Comparison of ENCODE assay signal across 15 mouse cellular contexts in genomic region chr12:54509903-54510302, GRCm38 (mm10).
DNase-seq lines count a peak whose midpoint lies in the region; ATAC-seq and TF ChIP-seq lines count a peak whose summit lies in the region.
"Had no signal": no experiment of that assay in that cellular context is flagged by ENCODE, and none has a peak within 500 bp of the region (broad histone marks: within the 10 kb centered on the region; RNA-seq: fewer than 3 reads in every experiment).

No protein-coding gene starts in this region.

- no peaks in the 10 kb centered on the region for H3K9me3 ChIP-seq in heart, postnatal 0 days (replicated peaks; ENCODE audit: control insufficient read depth, low read length)
- no peaks in the 10 kb centered on the region for H3K9me3 ChIP-seq in heart, embryonic 11.5 days (replicated peaks; ENCODE audit: control insufficient read depth, low read length)
- H3K9me3 ChIP-seq in lung, postnatal 0 days (ENCODE audit: low read length), result no peaks in the 10 kb centered on the region
- no peaks in the 10 kb centered on the region for H3K9me3 ChIP-seq in stomach, embryonic 14.5 days (ENCODE audit: control insufficient read depth, low read depth, low read length)
- H3K9me3 ChIP-seq: embryonic facial prominence, embryonic 15.5 days; hindbrain, embryonic 15.5 days; liver, embryonic 12.5 days; midbrain, embryonic 10.5 days; neural tube, embryonic 12.5 days had no signal

- no peak for TF ChIP-seq EP300 in heart, postnatal 0 days (IDR thresholded peaks at IDR 0.05; ENCODE audit: low read depth)
- TF ChIP-seq EP300 in lung, postnatal 0 days (IDR thresholded peaks at IDR 0.05), result peak; percentile 57; the same call in 1 of the 2 replicates

- no peaks in the 10 kb centered on the region for H3K36me3 ChIP-seq in heart, postnatal 0 days (replicated peaks; ENCODE audit: control insufficient read depth, insufficient read depth, low read length)
- no peaks in the 10 kb centered on the region for H3K36me3 ChIP-seq in heart, embryonic 11.5 days (ENCODE audit: control insufficient read depth, insufficient read depth, low read length)
- H3K36me3 ChIP-seq in lung, postnatal 0 days (ENCODE audit: insufficient read depth, low read length), result no peaks in the 10 kb centered on the region
- H3K36me3 ChIP-seq in stomach, embryonic 14.5 days (ENCODE audit: control insufficient read depth, insufficient read depth, low read length), result no peaks in the 10 kb centered on the region
- H3K36me3 ChIP-seq: embryonic facial prominence, embryonic 15.5 days; hindbrain, embryonic 15.5 days; liver, embryonic 12.5 days; midbrain, embryonic 10.5 days; neural tube, embryonic 12.5 days had no signal

- H3K4me2 ChIP-seq in heart, postnatal 0 days (ENCODE audit: low read depth, low read length), result no peak overlapping the region
- H3K4me2 ChIP-seq in heart, embryonic 11.5 days, result no peak overlapping the region
- H3K4me2 ChIP-seq in lung, postnatal 0 days (replicated peaks; ENCODE audit: low read depth, low read length), result no peak overlapping the region
- no peak overlapping the region for H3K4me2 ChIP-seq in stomach, embryonic 14.5 days (replicated peaks; ENCODE audit: low read depth, low read length)
- H3K4me2 ChIP-seq: embryonic facial prominence, embryonic 15.5 days; hindbrain, embryonic 15.5 days; liver, embryonic 12.5 days; neural tube, embryonic 12.5 days had no signal

- no peaks in the 10 kb centered on the region for H3K27me3 ChIP-seq in heart, postnatal 0 days (ENCODE audit: control insufficient read depth, insufficient read depth, low read length)
- H3K27me3 ChIP-seq in heart, embryonic 11.5 days (ENCODE audit: control insufficient read depth, insufficient read depth, low read length), result no peaks in the 10 kb centered on the region
- H3K27me3 ChIP-seq in lung, postnatal 0 days (replicated peaks; ENCODE audit: insufficient read depth, low read length), result no peaks in the 10 kb centered on the region
- H3K27me3 ChIP-seq in stomach, embryonic 14.5 days (ENCODE audit: control insufficient read depth, insufficient read depth, low read length), result no peaks in the 10 kb centered on the region
- H3K27me3 ChIP-seq: embryonic facial prominence, embryonic 15.5 days; hindbrain, embryonic 15.5 days; liver, embryonic 12.5 days; neural tube, embryonic 12.5 days; Patski had no signal

- peak; percentile 24; the same call in 1 of the 2 replicates for ATAC-seq in heart, postnatal 0 days (ENCODE audit: insufficient read depth, low read depth)
- no peak for ATAC-seq in heart, embryonic 11.5 days (replicated peaks; ENCODE audit: insufficient number of reproducible peaks, low FRiP score, low TSS enrichment)
- peak; percentile 80 for ATAC-seq in lung, postnatal 0 days
- peak; percentile 71 for ATAC-seq in common myeloid progenitor, adult 5-6 weeks (replicated peaks; ENCODE audit: low read depth, poor library complexity, severe bottlenecking)
- ATAC-seq in stomach, embryonic 14.5 days (ENCODE audit: insufficient number of reproducible peaks, insufficient read depth, low FRiP score, low read depth), result no peak
- no peak for ATAC-seq in erythroblast, adult 5-6 weeks (replicated peaks; ENCODE audit: low FRiP score, poor library complexity, severe bottlenecking)
- ATAC-seq: liver, embryonic 12.5 days; Patski had no signal

- 0 out of 2 replicates have a peak, but pooled peaks cover 3% of the 10 kb centered on the region for H3K4me1 ChIP-seq in heart, postnatal 0 days (ENCODE audit: control insufficient read depth, insufficient read depth)
- H3K4me1 ChIP-seq in heart, embryonic 11.5 days (ENCODE audit: control insufficient read depth, insufficient read depth, low read length), result no peaks in the 10 kb centered on the region
- no peaks in the 10 kb centered on the region for H3K4me1 ChIP-seq in lung, postnatal 0 days (ENCODE audit: insufficient read depth, low read depth, low read length)
- peaks cover 9% of the 10 kb centered on the region; the same call in 1 of the 2 replicates for H3K4me1 ChIP-seq in stomach, embryonic 14.5 days (ENCODE audit: control insufficient read depth, insufficient read depth, low read length)
- H3K4me1 ChIP-seq: embryonic facial prominence, embryonic 15.5 days; hindbrain, embryonic 15.5 days; liver, embryonic 12.5 days had no signal

- no peak overlapping the region; the same call in 1 of the 2 replicates for H3K27ac ChIP-seq in heart, postnatal 0 days (ENCODE audit: low read depth)
- no peak overlapping the region for H3K27ac ChIP-seq in heart, embryonic 11.5 days (ENCODE audit: low read depth, low read length)
- no peak overlapping the region for H3K27ac ChIP-seq in lung, postnatal 0 days (ENCODE audit: low read length)
- peak overlapping the region; percentile 78 for H3K27ac ChIP-seq in stomach, embryonic 14.5 days (ENCODE audit: low read length)
- H3K27ac ChIP-seq: embryonic facial prominence, embryonic 15.5 days; hindbrain, embryonic 15.5 days; liver, embryonic 12.5 days; midbrain, embryonic 10.5 days; neural tube, embryonic 12.5 days had no signal

- H3K4me3 ChIP-seq in heart, postnatal 0 days (ENCODE audit: low read depth, low read length), result no peak overlapping the region
- no peak overlapping the region for H3K4me3 ChIP-seq in heart, embryonic 11.5 days (ENCODE audit: low read depth, low read length)
- no peak overlapping the region for H3K4me3 ChIP-seq in lung, postnatal 0 days (ENCODE audit: low read depth, low read length)
- no peak overlapping the region for H3K4me3 ChIP-seq in stomach, embryonic 14.5 days (ENCODE audit: low read depth, low read length)
- H3K4me3 ChIP-seq: embryonic facial prominence, embryonic 15.5 days; hindbrain, embryonic 15.5 days; liver, embryonic 12.5 days; midbrain, embryonic 10.5 days; neural tube, embryonic 12.5 days had no signal

- H3K9ac ChIP-seq in heart, postnatal 0 days (replicated peaks; ENCODE audit: low read depth, low read length), result no peak overlapping the region
- no peak overlapping the region for H3K9ac ChIP-seq in heart, embryonic 11.5 days (ENCODE audit: low read depth, low read length)
- H3K9ac ChIP-seq in lung, postnatal 0 days (replicated peaks; ENCODE audit: low read depth), result no peak overlapping the region
- H3K9ac ChIP-seq in stomach, embryonic 14.5 days (replicated peaks; ENCODE audit: low read depth, low read length), result no peak overlapping the region
- H3K9ac ChIP-seq: embryonic facial prominence, embryonic 15.5 days; hindbrain, embryonic 15.5 days; liver, embryonic 12.5 days; neural tube, embryonic 12.5 days had no signal

- WGBS in heart, postnatal 0 days, result 44% methylated on average over 6 of the region's 6 CpGs
- WGBS in heart, embryonic 11.5 days (ENCODE audit: insufficient replicate concordance), result 52% methylated on average over 6 of the region's 6 CpGs
- 12% methylated on average over 6 of the region's 6 CpGs for WGBS in lung, postnatal 0 days
- WGBS in stomach, embryonic 14.5 days, result 19% methylated on average over 6 of the region's 6 CpGs

- TF ChIP-seq CTCF in heart, postnatal 0 days (IDR thresholded peaks at IDR 0.05; ENCODE audit: low read depth), result no peak
- TF ChIP-seq CTCF in lung, postnatal 0 days (IDR thresholded peaks at IDR 0.05), result no peak

- no peak for DNase-seq in heart, postnatal 0 days (ENCODE audit: low spot score)
- DNase-seq in lung, postnatal 0 days (ENCODE audit: low spot score), result peak; percentile 78
- no peak for DNase-seq in lung, postnatal 14 days
- no peak for DNase-seq in spleen, postnatal 4 days (ENCODE audit: low spot score in 2 of 2)
- DNase-seq: right cerebral cortex, postnatal 25 days had no signal

Comparison
In these comparisons a context has a peak if more than half of its experiments do, and no peak if none do; other contexts are left out.
1. ATAC-seq: peak in heart, postnatal 0 days (single experiment), lung, postnatal 0 days (single experiment) and common myeloid progenitor, adult 5-6 weeks (single experiment); none in heart, embryonic 11.5 days (single experiment), stomach, embryonic 14.5 days (single experiment) and erythroblast, adult 5-6 weeks (single experiment).